Mouse (Mus musculus) heart, postnatal 0 days (tissue): ENCODE measurements around the gene Timm8a2. TPM values are rescaled to one million over a fixed set of nuclear protein-coding genes. Genes with fewer than 3 reads are reported as not detected.

Source experiments
- ATAC-seq: fragments of 200-750 bp; cut with Nextera tagmentation; 2 replicates; pipeline ENCODE4 v1.8.0; 2017; ENCODE audit warnings: low read depth, moderate number of reproducible peaks, moderate library complexity; ENCODE audit not compliant: insufficient read depth
- DNase-seq: peaks from one replicate; pipeline ENCODE4 v3.0.0-alpha.2; 2016; ENCODE audit warnings: low spot score
- H3K27ac ChIP-seq: fragments of 300-500 bp; sonication (generic); 2 replicates; pipeline ENCODE4 v1.5.1; 2014; ENCODE audit warnings: low read depth, mild to moderate bottlenecking
- H3K27me3 ChIP-seq: fragments of 300-500 bp; sonication (generic); 2 replicates; pipeline ENCODE4 v1.6.1; 2014; ENCODE audit warnings: low read length, mixed read lengths; ENCODE audit not compliant: control insufficient read depth, insufficient read depth
- H3K36me3 ChIP-seq: fragments of 300-500 bp; sonication (generic); replicated peaks from 2 replicates; pipeline ENCODE4 v1.6.1; 2014; ENCODE audit warnings: low read length, mixed read lengths; ENCODE audit not compliant: control insufficient read depth, insufficient read depth
- H3K4me1 ChIP-seq: fragments of 300-500 bp; sonication (generic); 2 replicates; pipeline ENCODE4 v1.6.1; 2014; ENCODE audit warnings: antibody characterized with exemption; ENCODE audit not compliant: control insufficient read depth, insufficient read depth
- H3K4me2 ChIP-seq: fragments of 300-500 bp; sonication (generic); 2 replicates; pipeline ENCODE4 v1.6.1; 2014; ENCODE audit warnings: low read depth, mild to moderate bottlenecking, low read length, moderate library complexity
- H3K4me3 ChIP-seq: fragments of 300-500 bp; sonication (generic); 2 replicates; pipeline ENCODE4 v1.5.1; 2014; ENCODE audit warnings: low read depth, low read length
- H3K9ac ChIP-seq: fragments of 300-500 bp; sonication (generic); replicated peaks from 2 replicates; pipeline ENCODE4 v1.6.1; 2014; ENCODE audit warnings: low read depth, low read length, mixed read lengths
- H3K9me3 ChIP-seq: fragments of 300-500 bp; sonication (generic); replicated peaks from 2 replicates; pipeline ENCODE4 v1.6.1; 2016; ENCODE audit warnings: low read length; ENCODE audit not compliant: control insufficient read depth
- CTCF ChIP-seq: IDR thresholded peaks from 2 replicates; pipeline ENCODE4 v1.5.1; 2016; ENCODE audit warnings: antibody characterized with exemption, control low read depth, low read depth
- EP300 ChIP-seq: IDR thresholded peaks from 2 replicates; pipeline ENCODE4 v1.6.1; 2016; ENCODE audit warnings: antibody characterized with exemption, low read depth
- WGBS: fragments of 180-500 bp; shearing (Covaris S2); extraction: QIAGEN DNeasy Blood & Tissue Kit; methylation state at CpG from one replicate; pipeline ENCODE4 v1.1.7; 2014; 5-methylcytosine and 5-hydroxymethylcytosine counted together
- polyA plus RNA-seq: library from polyadenylated mRNA; unstranded; fragments of >200 nt; fragmentation: Nextera tagmentation; extraction: Ambion mirVana; gene quantifications from 2 replicates; pipeline ENCODE4 v1.2.1, GENCODE M21; 2015
- total RNA-seq: library from RNA; depleted of rRNA; stranded (reverse); fragments of >200 nt; gene quantifications from 2 replicates; pipeline ENCODE4 v1.2.3, GENCODE M21; 2014; ENCODE audit warnings: low replicate concordance

The Timm8a2 gene
- total and polyA plus RNA-seq, 2 experiments from 2014 or later = not detected

DNA sequence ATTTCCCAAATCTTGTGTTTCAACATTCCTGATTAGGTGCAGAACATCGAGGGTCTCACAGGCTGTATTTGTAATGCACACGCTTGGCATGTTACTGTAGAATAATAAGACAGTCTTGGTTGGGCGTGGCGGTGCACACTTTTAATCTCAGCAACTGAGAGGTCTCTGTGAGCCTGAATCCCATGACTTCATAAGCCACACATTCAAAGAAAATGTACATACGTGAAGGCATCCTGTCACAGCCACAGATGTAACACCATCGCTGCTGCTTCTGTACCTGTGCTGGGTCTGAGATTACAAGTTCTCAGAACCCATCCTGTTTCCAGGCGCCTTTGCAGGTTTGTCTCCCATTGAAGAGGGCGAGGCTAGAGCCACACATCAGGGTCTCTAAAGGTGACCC is 22.7 kb upstream of the Timm8a2 start:
- DNase-seq (no peak), ATAC-seq (no peak)
- TF ChIP-seq CTCF = no peak

DNA sequence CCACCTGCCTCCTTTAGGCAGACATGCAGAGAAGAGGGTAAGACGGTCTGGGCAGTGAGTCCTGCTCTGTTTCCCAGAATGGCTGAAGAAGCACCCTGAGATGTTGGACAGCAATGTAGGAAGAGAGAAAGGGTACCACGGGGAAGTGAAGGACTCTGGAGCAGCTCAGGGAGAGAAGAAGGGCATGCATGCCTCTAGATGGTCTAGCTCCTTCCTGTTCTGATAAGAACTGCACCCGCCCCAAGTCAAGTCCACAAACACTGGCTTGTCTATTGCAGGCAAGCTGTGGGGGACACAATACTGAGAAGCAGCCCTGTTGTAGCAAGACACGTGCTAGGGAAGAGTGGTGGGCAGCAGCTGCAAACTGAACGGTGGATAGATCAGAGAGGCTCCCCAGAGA is 22.3 kb upstream of the Timm8a2 start:
- WGBS = 43% methylated on average over 5 of the region's 5 CpGs
- Histone ChIP-seq H3K4me3 (no peak overlapping the region), H3K4me1 (peaks cover 10% of the 10 kb centered on the region; the same call in 1 of the 2 replicates), H3K36me3 (peaks cover 16% of the 10 kb centered on the region; the same call in 1 of the 2 replicates), H3K27me3 (no peaks in the 10 kb centered on the region), H3K4me2 (no peak overlapping the region), H3K9me3 (no peaks in the 10 kb centered on the region), H3K27ac (no peak overlapping the region; the same call in 1 of the 2 replicates), H3K9ac (no peak overlapping the region)
- ATAC-seq = no peak
- no peak for DNase-seq
- TF ChIP-seq CTCF = no peak
- no peak for TF ChIP-seq EP300

More for the DNA sequence above, 22.7 kb upstream of the Timm8a2 start:
- H3K9ac ChIP-seq = no peak overlapping the region
- WGBS = 88% methylated on average over 8 of the region's 8 CpGs
- H3K9me3 ChIP-seq = no peaks in the 10 kb centered on the region
- H3K4me3 ChIP-seq = no peak overlapping the region
- no peak overlapping the region for H3K4me2 ChIP-seq
- 0 out of 2 replicates have a peak, but pooled peaks cover 6% of the 10 kb centered on the region for H3K4me1 ChIP-seq
- H3K27ac ChIP-seq = no peak overlapping the region; the same call in 1 of the 2 replicates
- peaks cover 16% of the 10 kb centered on the region; the same call in 1 of the 2 replicates for H3K36me3 ChIP-seq
- no peaks in the 10 kb centered on the region for H3K27me3 ChIP-seq

DNA sequence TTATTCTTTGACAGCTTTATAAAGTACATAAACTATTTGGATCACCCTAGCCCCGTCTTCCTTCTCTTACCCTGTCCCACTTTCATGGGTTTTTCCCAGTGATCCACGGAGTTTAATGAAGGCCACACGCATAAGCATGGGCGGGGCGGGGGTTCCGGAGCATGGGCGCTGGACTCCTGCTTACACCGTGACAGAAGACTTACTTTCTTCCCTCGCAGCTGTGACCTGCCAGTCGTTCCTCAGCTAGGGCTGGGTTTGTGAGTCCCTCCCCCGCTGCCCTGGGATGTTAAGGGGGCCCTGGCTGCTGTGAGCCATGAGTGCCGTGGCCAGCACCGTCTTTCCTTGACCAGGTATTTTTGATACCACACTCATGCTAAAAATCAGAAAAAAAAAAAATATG is 21.7 kb upstream of the Timm8a2 start:
- Histone ChIP-seq H3K4me2 (no peak overlapping the region), H3K27ac (no peak overlapping the region), H3K27me3 (no peaks in the 10 kb centered on the region), H3K4me1 (peaks cover 11% of the 10 kb centered on the region), H3K9me3 (no peaks in the 10 kb centered on the region), H3K36me3 (peaks cover 16% of the 10 kb centered on the region; the same call in 1 of the 2 replicates), H3K9ac (no peak overlapping the region), H3K4me3 (no peak overlapping the region)
- WGBS = 77% methylated on average over 13 of the region's 13 CpGs
- TF ChIP-seq EP300 = no peak
- TF ChIP-seq CTCF = no peak
- ATAC-seq (no peak), DNase-seq (no peak)

DNA sequence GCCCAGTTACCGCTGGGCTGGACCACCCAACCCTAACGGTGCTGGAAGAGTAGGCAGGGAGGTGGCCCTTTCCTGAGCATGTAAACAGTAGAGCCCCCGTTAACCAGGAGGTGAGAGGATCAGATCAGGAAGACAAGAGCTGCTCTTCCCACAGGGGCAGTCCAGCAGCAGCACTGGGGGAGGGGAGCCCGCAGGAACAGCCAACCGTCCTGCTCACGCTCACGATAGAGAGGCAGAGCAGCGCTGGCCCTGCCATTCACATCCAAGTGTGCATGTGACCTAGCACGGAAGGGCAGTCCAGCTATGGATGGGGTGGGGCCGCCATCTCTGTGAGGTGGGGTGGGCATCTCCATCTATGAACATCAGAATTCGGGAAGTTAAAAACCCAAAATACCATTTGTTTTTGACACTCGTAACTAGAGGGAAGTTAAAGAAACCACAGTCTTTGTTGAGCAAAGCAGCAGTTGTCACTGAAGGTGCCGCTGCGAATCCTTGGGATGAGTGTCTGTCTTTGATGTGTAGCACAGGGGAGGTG is 21.0 kb upstream of the Timm8a2 start:
- no peaks in the 10 kb centered on the region for H3K27me3 ChIP-seq
- H3K9ac ChIP-seq = no peak overlapping the region
- ATAC-seq = no peak
- peaks cover 16% of the 10 kb centered on the region; the same call in 1 of the 2 replicates for H3K36me3 ChIP-seq
- DNase-seq = no peak
- no peaks in the 10 kb centered on the region for H3K9me3 ChIP-seq
- H3K4me1 ChIP-seq = peaks cover 11% of the 10 kb centered on the region
- TF ChIP-seq CTCF (no peak), EP300 (no peak)
- H3K27ac ChIP-seq = no peak overlapping the region; the same call in 1 of the 2 replicates
- no peak overlapping the region for H3K4me3 ChIP-seq
- no peak overlapping the region for H3K4me2 ChIP-seq
- 78% methylated on average over 14 of the region's 14 CpGs for WGBS

DNA sequence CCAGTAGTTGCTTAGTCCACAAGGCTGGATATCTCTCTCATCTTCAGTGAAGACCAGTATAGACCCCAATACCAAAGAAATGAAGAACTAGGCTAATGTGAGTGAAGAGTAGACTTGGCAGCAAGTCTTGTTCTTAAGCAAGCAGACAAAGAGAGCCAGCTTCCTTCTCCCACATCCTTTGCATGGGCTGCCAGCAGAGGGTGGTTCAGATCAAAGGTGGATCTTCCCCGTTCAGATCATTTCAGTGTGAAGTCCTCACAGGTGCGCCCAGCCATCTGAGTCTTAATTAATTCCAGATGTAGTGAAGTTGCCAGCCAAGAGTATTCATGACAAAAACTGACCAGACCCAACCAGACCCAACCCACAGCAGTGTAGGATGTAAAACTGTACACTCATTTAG is 16.5 kb upstream of the Timm8a2 start:
- Histone ChIP-seq H3K27ac (no peak overlapping the region), H3K27me3 (no peaks in the 10 kb centered on the region), H3K36me3 (no peaks in the 10 kb centered on the region; the same call in 1 of the 2 replicates), H3K4me1 (peaks cover 11% of the 10 kb centered on the region), H3K4me2 (no peak overlapping the region), H3K9ac (no peak overlapping the region), H3K9me3 (no peaks in the 10 kb centered on the region), H3K4me3 (no peak overlapping the region)
- TF ChIP-seq CTCF (no peak), EP300 (no peak)
- DNase-seq = no peak
- 87% methylated on average over 2 of the region's 2 CpGs for WGBS
- no peak for ATAC-seq

DNA sequence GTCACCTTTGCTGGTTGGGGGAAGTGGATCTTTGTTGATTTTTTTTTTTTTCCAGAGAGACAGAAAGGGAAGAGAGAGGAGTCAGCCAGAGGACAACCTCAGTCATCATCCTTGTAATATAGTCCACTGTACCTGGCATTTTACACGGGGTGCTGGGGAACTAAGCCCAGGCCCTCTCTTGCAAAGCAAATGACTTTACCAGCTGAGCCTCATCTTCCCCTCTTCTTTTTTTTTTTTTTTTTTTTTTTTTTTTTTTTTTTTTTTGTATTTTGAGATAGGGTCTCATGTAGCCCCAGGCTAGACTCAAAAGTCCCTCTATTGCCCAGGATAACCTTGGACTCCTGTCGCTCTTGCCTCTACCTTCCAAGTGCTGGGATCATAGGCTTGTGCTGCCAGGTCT is 15.1 kb upstream of the Timm8a2 start:
- peaks cover 11% of the 10 kb centered on the region for H3K4me1 ChIP-seq

More for the DNA sequence above, 15.1 kb upstream of the Timm8a2 start:
- Histone ChIP-seq H3K27me3 (no peaks in the 10 kb centered on the region), H3K27ac (no peak overlapping the region), H3K36me3 (no peaks in the 10 kb centered on the region; the same call in 1 of the 2 replicates), H3K4me2 (no peak overlapping the region), H3K9ac (no peak overlapping the region), H3K4me3 (no peak overlapping the region), H3K9me3 (no peaks in the 10 kb centered on the region)
- DNase-seq = no peak
- TF ChIP-seq EP300 (no peak), CTCF (no peak)
- WGBS = 84% methylated on average over 2 of the region's 2 CpGs
- ATAC-seq = no peak
